Mouse (Mus musculus) hindbrain, embryonic 14.5 days (tissue): ENCODE measurements at regions not wholly inside any gene's neighbourhood (a gene's known extent, or its start where the extent isn't known, plus 50 kb on each side); places are given as distances from the start of the nearest gene placed in this dataset.

ENCODE experiments used
- ATAC-seq: fragments of 200-750 bp; cut with Nextera tagmentation; 2 replicates; pipeline ENCODE4 v1.8.0; 2017; ENCODE audit warnings: moderate number of reproducible peaks, mild to moderate bottlenecking, moderate TSS enrichment, moderate library complexity; ENCODE audit not compliant: low FRiP score
- DNase-seq: peaks from one replicate; pipeline ENCODE4 v3.0.0-alpha.2; 2015; ENCODE audit warnings: low spot score
- H3K27ac ChIP-seq: fragments of 300-500 bp; sonication (generic); 2 replicates; pipeline ENCODE4 v1.5.1; 2014; ENCODE audit warnings: mild to moderate bottlenecking, moderate library complexity
- H3K27me3 ChIP-seq: fragments of 300-500 bp; sonication (generic); 2 replicates; pipeline ENCODE4 v1.6.1; 2014; ENCODE audit warnings: mild to moderate bottlenecking, low read length, mixed read lengths; ENCODE audit not compliant: control insufficient read depth, insufficient read depth
- H3K36me3 ChIP-seq: fragments of 300-500 bp; sonication (generic); replicated peaks from 2 replicates; pipeline ENCODE4 v1.6.1; 2014; ENCODE audit not compliant: control insufficient read depth, insufficient read depth
- H3K4me1 ChIP-seq: fragments of 300-500 bp; sonication (generic); replicated peaks from 2 replicates; pipeline ENCODE4 v1.6.1; 2014; ENCODE audit warnings: antibody characterized with exemption, low read length, mixed read lengths; ENCODE audit not compliant: control insufficient read depth, insufficient read depth
- H3K4me2 ChIP-seq: fragments of 300-500 bp; sonication (generic); replicated peaks from 2 replicates; pipeline ENCODE4 v1.6.1; 2014; ENCODE audit warnings: mild to moderate bottlenecking, moderate library complexity
- H3K4me3 ChIP-seq: fragments of 300-500 bp; sonication (generic); replicated peaks from 2 replicates; pipeline ENCODE4 v1.5.1; 2014; ENCODE audit warnings: mild to moderate bottlenecking, low read length
- H3K9ac ChIP-seq: fragments of 300-500 bp; sonication (generic); 2 replicates; pipeline ENCODE4 v1.6.1; 2014
- H3K9me3 ChIP-seq: fragments of 300-500 bp; sonication (generic); 2 replicates; pipeline ENCODE4 v1.6.1; 2016; ENCODE audit warnings: low read length; ENCODE audit not compliant: control insufficient read depth
- WGBS: fragments of 180-500 bp; shearing (Covaris S2); extraction: QIAGEN DNeasy Blood & Tissue Kit; methylation state at CpG from one replicate; pipeline ENCODE4 v1.1.7; 2014; 5-methylcytosine and 5-hydroxymethylcytosine counted together

GRCm38 (mm10) chr10:112521388-112521787 is 250.5 kb downstream of the Kcnc2 start:
- no peak for DNase-seq
- ATAC-seq, result no peak
- Histone ChIP-seq H3K9ac (no peak overlapping the region), H3K27me3 (no peaks in the 10 kb centered on the region), H3K4me3 (no peak overlapping the region), H3K4me2 (no peak overlapping the region), H3K27ac (no peak overlapping the region), H3K9me3 (no peaks in the 10 kb centered on the region), H3K4me1 (no peaks in the 10 kb centered on the region), H3K36me3 (no peaks in the 10 kb centered on the region)
- WGBS, result 72% methylated on average over 5 of the region's 5 CpGs

DNA sequence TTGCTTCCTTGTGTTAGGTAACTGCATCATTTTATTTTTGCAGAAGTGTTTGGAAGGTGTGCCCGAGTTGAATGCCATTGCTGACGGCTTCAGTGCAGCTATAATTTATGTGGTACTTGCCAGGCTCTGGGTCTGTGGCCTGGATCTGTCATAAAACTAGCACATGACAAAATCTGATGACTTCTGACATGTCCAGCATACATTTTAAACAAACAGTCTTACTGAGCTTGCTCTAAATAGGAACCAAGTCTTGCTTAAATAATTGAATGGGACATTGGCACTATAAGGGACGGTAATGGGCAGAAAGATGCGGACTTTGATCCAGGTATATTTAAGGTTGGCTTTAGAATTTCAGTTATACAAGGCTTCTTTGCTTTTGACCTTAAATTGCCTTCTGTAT is 272.1 kb downstream of the Kcnc2 start:
- 91% methylated on average over 4 of the region's 4 CpGs for WGBS

GRCm38 (mm10) chr10:112571772-112572551 is 301.0 kb downstream of the Kcnc2 start:
- Histone ChIP-seq H3K36me3 (no peaks in the 10 kb centered on the region), H3K27ac (no peak overlapping the region), H3K9ac (no peak overlapping the region), H3K4me1 (no peaks in the 10 kb centered on the region), H3K4me3 (no peak overlapping the region), H3K27me3 (no peaks in the 10 kb centered on the region), H3K4me2 (no peak overlapping the region), H3K9me3 (no peaks in the 10 kb centered on the region)
- DNase-seq, result peak; percentile 25
- no peak for ATAC-seq
- WGBS, result 78% methylated on average over 9 of the region's 9 CpGs

More for the DNA sequence above, 272.1 kb downstream of the Kcnc2 start:
- Histone ChIP-seq H3K27me3 (no peaks in the 10 kb centered on the region), H3K36me3 (no peaks in the 10 kb centered on the region), H3K4me2 (no peak overlapping the region), H3K4me3 (no peak overlapping the region), H3K4me1 (no peaks in the 10 kb centered on the region), H3K9ac (no peak overlapping the region), H3K9me3 (no peaks in the 10 kb centered on the region), H3K27ac (no peak overlapping the region)
- DNase-seq (no peak), ATAC-seq (no peak)

- DNase-seq (no peak), ATAC-seq (no peak)
- Histone ChIP-seq H3K36me3 (no peaks in the 10 kb centered on the region), H3K9me3 (no peaks in the 10 kb centered on the region), H3K4me2 (no peak overlapping the region), H3K27me3 (no peaks in the 10 kb centered on the region), H3K9ac (no peak overlapping the region), H3K4me3 (no peak overlapping the region), H3K4me1 (no peaks in the 10 kb centered on the region), H3K27ac (no peak overlapping the region)
Measured at GRCm38 (mm10) chr10:112572556-112572955, 301.6 kb downstream of the Kcnc2 start.

GRCm38 (mm10) chr10:112584939-112585338 is 314.0 kb downstream of the Kcnc2 start:
- H3K36me3 ChIP-seq, result no peaks in the 10 kb centered on the region
- ATAC-seq (no peak), DNase-seq (no peak)
- H3K4me2 ChIP-seq, result no peak overlapping the region
- no peak overlapping the region for H3K4me3 ChIP-seq
- no peak overlapping the region for H3K27ac ChIP-seq
- no peak overlapping the region for H3K9ac ChIP-seq
- no peaks in the 10 kb centered on the region for H3K4me1 ChIP-seq
- H3K9me3 ChIP-seq, result no peaks in the 10 kb centered on the region
- 88% methylated on average over 9 of the region's 9 CpGs for WGBS
- H3K27me3 ChIP-seq, result no peaks in the 10 kb centered on the region

DNA sequence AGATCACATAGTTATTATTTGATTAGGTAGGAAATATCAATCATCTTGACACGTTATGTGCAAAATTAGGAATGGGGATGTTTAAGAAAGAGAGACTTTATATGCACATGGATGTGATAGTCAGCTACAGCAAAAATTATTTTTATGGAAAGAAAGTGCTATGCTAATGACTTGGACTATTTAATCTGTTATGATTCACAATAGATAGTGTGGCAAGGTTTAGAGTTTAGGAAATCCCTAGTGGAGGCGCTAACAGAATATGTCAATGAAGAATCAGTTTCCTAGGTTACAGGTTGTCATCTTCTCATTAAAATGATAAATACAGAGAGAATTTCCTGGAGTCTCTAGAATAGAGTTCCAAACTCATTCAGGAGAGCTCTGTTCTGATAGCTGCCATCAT is 323.4 kb downstream of the Kcnc2 start:
- no peaks in the 10 kb centered on the region for H3K4me1 ChIP-seq
- H3K27me3 ChIP-seq, result no peaks in the 10 kb centered on the region
- no peaks in the 10 kb centered on the region for H3K36me3 ChIP-seq
- H3K4me2 ChIP-seq, result no peak overlapping the region
- DNase-seq (no peak), ATAC-seq (no peak)
- no peak overlapping the region for H3K9ac ChIP-seq
- H3K9me3 ChIP-seq, result no peaks in the 10 kb centered on the region
- no peak overlapping the region for H3K27ac ChIP-seq
- H3K4me3 ChIP-seq, result no peak overlapping the region
- WGBS, result 82% methylated on average over 2 of the region's 2 CpGs

- Histone ChIP-seq H3K36me3 (no peaks in the 10 kb centered on the region), H3K27me3 (no peaks in the 10 kb centered on the region), H3K9ac (no peak overlapping the region), H3K4me3 (no peak overlapping the region), H3K4me1 (no peaks in the 10 kb centered on the region), H3K9me3 (no peaks in the 10 kb centered on the region), H3K27ac (no peak overlapping the region), H3K4me2 (no peak overlapping the region)
- DNase-seq, result no peak
- 86% methylated on average over 2 of the region's 2 CpGs for WGBS
- ATAC-seq, result no peak
Measured at GRCm38 (mm10) chr10:112605592-112605991, 323.2 kb downstream of the Atxn7l3b start.

DNA sequence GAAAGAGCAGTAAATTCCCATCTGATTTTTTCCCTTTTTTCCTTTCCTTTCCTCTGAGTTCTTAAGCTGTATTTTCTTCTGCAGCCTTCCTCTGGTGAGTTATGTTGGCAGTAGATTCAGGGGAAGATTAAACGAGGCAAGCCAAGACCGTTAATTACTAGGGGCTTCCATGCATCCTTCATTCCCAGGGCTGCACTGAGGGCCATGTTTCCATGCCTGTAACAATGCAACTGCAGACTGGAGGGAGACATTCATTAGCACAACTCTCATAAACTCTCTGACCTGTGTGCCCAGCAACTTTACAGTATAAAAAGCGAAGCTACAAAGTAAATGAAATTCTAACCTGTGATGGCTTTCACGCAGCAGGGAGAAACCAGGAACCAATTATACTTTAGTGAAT is 321.2 kb downstream of the Atxn7l3b start:
- 66% methylated on average over 4 of the region's 4 CpGs for WGBS
- Histone ChIP-seq H3K9me3 (no peaks in the 10 kb centered on the region), H3K9ac (no peak overlapping the region), H3K27me3 (no peaks in the 10 kb centered on the region), H3K4me3 (no peak overlapping the region), H3K4me1 (no peaks in the 10 kb centered on the region), H3K27ac (no peak overlapping the region), H3K4me2 (no peak overlapping the region), H3K36me3 (no peaks in the 10 kb centered on the region)
- ATAC-seq, result no peak
- no peak for DNase-seq

DNA sequence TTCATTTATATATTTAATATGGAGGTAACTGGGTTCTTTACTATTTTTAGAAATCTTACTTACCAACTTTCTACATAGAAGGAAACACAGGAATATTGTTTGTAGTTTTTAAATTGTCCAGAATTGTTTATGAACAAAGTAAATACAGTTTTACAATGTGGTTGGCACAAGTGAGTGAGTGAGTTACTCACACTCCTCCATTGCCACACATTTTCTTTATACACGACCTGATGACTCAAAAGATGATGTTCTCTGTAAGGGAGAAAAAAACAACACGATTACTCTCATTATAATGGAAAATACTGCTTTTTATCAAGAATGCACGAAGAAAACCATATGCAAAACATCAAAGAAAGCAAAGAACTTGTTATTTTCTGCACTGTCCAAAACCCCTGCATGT is 317.1 kb downstream of the Atxn7l3b start:
- H3K4me1 ChIP-seq, result no peaks in the 10 kb centered on the region
- H3K36me3 ChIP-seq, result no peaks in the 10 kb centered on the region
- DNase-seq (no peak), ATAC-seq (no peak)
- no peaks in the 10 kb centered on the region for H3K27me3 ChIP-seq
- 73% methylated on average over 3 of the region's 3 CpGs for WGBS
- no peak overlapping the region for H3K4me3 ChIP-seq
- H3K9ac ChIP-seq, result no peak overlapping the region
- H3K9me3 ChIP-seq, result no peaks in the 10 kb centered on the region
- H3K4me2 ChIP-seq, result no peak overlapping the region
- no peak overlapping the region for H3K27ac ChIP-seq

DNA sequence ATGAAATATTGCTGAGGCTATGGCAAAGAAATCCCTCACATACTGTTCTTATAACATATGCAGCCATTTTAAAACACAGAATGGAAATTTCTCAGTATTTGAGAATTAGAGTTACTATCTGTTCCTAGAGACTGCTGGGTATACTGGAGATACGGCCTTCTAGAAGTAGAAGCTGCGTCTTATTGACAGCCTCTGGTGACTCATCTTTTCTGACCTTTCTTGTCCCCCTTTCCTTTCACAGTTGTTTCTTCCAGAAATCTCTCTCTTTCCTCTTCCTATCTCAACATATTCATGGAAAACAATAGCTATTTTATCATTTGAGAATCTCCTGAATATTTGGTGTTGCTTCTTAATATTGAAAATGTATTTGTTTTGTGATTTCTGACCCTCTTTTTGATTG is 315.1 kb downstream of the Atxn7l3b start:
- Histone ChIP-seq H3K36me3 (no peaks in the 10 kb centered on the region), H3K4me2 (no peak overlapping the region), H3K4me1 (no peaks in the 10 kb centered on the region), H3K27ac (no peak overlapping the region), H3K27me3 (no peaks in the 10 kb centered on the region), H3K9ac (no peak overlapping the region), H3K4me3 (no peak overlapping the region), H3K9me3 (no peaks in the 10 kb centered on the region)
- ATAC-seq (no peak), DNase-seq (no peak)
- 91% methylated on average over 2 of the region's 2 CpGs for WGBS
